Mouse (Mus musculus): ENCODE data around the gene Pou2f2.
A peak's percentile ranks its signal among the peaks of the same experiment; 100 is the strongest.

Pou2f2 gene

DNA sequence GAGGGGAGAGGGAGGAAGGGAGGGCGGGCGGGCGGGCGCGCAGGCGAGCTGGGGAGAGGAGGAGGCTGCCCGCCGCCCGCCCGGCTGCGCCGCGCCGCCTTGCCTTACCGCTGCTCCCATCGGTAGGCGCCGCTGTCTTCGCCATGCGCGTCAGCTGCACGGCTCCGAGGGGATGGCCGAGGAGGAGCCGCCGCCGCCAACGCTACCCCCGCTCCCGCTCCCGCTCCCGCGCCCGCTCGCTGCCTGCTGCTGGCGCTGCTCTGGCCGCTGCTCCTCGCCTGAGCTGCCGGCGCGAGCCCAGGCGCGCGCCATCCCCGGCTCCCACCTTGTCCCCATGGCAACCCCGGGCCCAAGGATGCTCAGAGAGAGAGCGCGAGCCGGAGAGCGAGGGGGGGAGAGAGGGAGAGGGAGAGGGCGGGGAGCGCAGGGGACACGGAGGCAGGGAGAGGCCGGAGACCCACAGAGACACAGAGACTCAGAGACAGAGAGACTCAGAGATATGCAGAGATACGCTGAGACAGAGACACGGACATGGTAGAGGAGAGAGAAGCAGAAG lies at the start of gene Pou2f2:
Gene Pou2f2, minus strand, starts transcription at position 121 of the 556 bp plus-strand sequence.
- peak; percentile 87 for DNase-seq

DNA sequence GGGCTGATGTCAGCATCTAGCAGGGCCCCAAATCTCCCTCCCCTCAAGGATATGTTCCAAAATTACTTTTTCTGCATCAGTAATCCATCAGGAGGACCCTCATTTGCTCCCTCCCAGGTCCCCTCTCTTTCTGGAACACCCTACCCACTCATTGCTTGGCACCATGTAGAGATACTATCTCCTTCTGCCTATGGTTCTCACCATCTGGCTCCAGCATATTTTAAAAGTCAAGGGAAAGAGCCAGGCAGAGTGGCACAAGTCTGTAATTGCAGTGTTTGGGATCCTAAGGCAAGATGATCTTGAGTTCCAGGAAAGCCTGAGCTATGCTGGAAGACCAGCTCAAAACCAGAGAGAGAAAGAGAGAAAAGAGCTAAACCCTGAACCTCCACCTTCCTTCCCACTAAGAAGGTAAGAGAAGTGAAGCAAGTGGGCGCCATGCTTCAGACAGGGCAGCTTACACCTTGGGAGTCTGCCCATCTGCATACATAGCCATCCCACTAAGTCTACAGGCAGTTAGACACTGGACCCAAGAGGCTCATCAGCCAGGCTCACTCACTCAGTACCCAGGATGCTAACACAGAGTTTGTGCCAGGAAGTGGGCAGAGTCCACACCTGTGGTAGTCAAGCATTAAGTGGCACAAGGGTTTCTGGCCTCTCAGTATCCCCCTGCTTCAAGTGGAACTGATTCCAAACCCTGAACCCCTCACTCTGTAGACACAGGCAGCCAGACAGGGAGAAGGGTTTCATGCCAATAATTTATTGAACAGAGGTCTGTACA lies 48.2 kb upstream of the Pou2f2 start:
- no peak for DNase-seq

DNA sequence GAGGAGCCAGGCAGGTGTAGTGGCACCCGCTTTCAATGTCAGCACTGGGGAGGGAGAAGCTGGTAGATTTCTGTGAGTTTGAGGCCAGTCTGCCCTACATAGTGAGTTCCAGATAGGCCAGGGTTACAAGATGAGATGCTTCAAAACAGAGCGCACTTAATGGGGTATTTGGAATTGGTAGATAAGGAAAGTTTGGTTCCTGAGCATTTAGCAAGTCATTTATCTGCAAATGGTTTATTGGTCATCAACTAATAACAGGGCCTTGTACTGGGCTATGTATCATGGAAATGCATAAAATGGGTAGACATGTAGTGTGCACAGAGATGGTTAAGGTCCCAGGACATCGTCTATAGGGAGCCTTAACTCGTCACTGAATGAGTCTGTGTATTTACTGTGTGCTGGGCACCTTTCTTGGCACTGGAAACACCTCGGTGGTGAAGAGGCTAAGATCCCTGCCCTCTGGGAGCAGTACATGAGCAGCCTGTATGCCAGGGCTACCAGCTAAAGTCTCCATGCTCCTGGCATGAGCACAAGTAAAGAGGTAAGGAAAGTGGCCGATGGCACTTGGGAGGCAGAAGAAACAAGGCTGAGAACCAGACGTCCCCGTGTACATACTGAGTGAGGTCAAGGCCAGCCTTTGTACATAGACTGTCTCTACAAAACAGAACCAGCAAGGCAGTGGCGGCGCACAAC lies 42.9 kb upstream of the Pou2f2 start:
- no peak for DNase-seq

DNA sequence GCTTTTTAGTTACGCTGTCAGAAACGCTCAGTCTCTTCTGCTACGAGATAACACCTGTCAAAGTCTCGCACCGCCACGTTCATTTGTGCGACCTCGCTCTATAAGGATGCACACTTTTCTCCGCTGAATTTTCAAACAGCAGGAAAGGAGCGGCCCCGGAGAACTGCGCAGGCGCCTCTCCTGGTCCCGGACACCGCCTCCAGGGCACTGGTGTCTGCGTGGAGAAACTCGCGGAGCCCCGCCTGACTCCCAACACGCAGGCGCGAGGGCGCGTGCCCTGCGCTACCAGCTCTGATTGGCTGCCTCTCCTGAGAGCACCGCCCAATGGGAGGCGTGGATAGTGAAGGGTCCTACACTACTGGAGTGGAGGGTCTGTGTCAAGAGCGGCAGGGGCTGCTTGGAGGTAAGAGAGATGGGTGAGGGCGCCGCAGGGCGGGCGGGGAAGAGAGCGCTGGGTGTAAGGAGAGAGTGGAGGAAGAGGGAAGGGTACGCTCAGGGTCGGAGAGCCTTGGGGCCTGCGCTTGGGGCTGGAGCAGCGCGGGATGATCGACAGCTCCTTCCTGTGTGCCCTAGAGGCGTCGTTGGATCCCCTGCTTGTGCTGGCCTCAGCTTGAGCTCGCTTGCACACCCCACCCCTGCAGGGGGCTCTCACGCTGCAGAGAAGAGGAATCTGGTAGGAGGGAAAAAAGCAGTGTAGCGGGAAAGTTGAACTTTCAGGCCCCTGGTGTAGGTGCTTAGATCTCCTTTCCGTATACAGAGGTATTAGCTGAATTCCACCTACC lies 41.8 kb upstream of the Pou2f2 start, which contains the start of gene Zfp526:
Gene Zfp526, plus strand, starts transcription at position 324 of the 782 bp plus-strand sequence.
- peak; percentile 97 for DNase-seq

DNA sequence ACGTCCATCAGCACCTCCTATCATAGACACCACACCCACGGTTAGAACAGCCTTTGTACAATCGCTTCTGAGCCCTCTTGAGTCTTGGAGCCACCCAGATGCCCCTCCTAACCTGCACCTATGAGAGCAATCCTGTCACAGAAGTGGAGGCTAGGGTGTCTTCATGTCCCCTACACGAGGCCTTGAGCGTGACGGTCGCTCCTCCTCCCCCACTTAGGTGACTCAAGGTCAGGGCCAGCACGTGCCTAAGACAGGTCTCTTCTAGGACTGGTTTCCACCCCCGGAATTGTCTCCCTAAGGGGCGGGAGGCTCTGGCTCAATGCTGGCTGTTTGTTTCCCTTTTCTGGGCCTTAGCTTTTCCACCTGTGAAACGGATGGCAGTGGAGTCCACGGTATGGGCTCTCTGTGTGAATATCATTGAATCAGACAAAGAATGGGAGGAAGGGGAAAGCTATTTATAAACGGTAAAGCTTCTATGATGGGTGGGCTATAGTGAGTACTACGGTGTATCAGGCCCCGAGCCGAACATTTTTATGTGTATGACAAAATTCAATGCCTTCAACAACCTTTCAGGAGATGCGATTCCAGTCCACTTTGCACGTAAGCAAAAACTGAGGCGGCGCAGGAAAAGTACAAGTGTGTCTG lies 41.1 kb upstream of the Pou2f2 start, which contains the start of gene Dedd2:
Gene Dedd2, minus strand, starts transcription at position 159 of the 645 bp plus-strand sequence.
- DNase-seq, result no peak

DNA sequence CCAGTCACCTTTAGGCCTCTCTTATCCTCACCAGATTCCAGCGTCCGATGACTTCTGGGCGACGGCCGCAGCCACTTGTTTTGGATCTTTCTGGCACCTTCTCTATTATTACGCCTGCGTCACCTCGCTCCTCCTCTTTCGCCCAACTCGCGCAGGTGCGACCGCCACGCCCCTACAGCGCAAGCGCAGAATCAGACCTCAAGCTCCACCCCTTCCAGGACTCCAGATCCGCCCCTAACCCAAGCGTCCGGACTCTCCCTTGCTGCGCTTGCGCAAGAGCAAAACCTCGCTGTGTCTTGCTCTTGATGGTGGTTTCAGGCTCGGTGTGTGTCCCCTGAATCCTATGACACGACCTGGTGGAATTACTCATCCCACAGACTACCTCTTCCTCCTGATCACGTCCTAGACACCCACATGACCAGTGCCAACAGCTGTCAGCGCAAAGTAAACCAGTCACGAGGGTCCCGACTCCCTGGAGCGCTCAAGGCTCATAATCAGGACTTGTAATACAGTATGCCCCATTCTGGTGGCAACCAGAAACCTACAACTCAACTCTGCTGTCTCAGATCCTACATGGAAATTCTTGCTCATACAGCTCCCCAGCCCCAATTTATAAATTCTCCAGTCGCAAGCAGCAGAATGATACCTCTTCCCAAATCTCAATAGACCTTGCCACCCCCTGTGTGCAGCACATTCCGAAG lies 40.4 kb upstream of the Pou2f2 start:
- DNase-seq, result peak; percentile 96

DNA sequence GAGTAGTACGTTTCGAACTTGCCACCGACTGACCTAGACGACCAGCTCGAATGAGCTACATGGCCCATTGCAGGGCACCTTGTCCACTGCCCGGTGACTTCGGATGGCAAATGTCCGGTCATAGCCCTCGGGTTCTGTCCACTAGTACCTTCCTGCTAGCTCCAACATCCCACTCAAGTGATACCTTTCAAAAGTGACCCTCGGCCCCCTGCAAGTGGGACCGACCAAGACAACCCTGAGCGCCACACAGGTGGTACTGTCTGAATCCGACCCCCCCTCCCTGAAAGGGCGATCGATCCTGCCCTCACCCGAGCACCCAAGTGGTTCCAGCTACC lies 39.9 kb upstream of the Pou2f2 start:
- DNase-seq, result no peak

DNA sequence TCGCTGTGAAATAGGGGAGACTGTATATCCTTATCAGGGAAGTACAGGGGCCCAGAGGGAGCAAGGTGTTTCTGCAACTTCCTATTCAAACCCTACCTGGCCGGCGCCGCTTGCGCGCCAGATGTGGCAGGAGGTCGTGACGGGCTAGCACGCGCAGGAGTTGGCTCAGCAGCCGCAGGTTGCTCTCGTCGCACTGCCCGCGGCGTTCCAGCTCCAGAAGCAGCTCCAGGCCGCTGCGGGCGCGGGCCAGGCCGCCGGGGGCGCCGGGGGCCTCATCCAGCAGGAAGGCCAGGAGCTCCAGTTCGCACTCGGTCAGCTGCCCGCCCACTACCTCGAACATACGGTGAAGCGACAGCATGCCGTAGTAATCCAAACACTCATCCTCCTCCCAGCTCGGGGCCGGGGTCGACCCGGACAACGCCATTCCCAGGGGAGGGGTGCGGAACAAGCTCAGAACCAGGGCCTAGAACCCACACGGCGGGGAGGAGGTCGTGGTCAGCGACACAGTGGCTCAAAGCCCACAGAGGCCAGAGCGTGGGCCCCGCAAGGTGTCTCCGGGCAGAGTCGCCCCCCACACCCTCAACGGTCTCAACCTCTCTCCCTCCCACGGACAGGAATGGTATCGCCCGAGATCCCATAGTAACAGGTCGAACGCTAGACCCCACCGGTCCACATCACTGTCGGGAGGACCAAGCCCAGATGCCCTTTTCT lies 39.3 kb upstream of the Pou2f2 start:
- DNase-seq, result peak; percentile 83

DNA sequence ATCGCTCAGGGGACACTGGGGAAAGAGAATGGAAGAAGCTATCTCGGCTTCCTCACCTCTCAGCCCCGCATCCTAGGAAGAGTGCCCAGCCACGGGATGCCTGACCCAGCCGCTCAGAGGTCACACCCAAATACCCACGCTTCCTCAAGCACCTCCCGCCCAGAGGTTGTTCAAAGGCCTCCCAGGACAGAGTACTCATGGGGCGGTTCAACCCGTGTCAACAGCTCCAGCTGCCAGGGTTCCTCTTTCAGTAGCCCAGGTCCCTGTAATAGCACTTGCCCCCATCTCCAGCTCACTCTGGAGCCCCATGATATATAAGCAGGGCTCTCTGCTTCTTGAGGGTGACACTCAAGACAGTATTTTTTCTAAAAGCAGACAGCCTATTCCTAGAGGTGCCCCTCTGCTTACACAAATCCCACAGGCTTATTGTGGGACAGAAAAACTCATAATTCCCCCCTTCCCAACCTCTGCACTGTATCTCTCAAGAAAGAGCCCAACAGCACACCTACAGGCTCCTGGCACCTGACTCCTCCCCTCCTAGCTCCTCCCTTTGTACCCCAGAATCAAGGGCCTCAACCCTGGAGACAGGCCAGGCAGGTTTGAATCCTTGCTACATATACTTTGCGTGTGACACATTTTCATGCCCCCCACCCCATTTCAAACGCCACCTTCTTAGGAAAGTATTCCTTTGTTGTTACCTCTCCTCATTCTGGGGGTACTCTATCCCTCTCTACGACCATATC lies 38.3 kb upstream of the Pou2f2 start:
- DNase-seq, result no peak

DNA sequence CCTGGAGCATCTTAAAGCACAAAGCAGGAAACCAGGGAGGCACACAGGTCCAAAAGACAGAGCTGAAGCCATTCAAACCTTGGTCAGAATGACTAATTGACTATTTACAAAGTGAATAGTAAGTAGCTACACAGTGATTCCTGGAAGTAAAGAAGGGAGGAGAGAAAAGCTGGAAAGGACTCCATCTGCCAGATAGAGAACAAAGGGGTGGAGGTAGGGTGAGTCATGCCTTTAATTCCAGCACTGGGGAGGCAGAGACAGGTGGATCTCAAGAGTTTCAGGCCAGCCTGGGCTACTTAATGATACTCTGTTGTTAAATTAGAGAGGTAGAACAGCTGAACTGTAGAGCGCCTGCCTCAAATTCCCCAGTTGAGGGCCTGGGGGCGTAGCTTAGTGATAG lies 34.6 kb upstream of the Pou2f2 start:
- no peak for DNase-seq

DNA sequence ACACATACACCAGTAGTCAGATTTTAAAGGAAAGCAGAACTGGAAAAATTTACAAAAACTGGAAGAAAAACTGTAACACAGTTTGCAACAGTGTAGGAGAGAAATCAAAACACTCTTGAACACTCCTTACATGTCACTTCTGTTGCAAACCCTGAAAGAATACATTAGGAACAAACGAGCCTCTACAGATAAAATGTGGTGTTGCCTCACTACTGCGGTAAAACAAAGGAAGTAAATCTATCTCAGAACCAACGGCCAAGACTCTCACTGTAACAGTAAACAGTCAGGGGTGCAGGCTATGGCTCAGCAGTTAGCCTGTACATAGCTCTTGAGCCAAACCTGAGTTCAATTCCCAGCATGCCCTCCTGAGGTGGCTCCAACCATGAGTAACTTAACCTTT lies 33.6 kb upstream of the Pou2f2 start:
- DNase-seq, result no peak

DNA sequence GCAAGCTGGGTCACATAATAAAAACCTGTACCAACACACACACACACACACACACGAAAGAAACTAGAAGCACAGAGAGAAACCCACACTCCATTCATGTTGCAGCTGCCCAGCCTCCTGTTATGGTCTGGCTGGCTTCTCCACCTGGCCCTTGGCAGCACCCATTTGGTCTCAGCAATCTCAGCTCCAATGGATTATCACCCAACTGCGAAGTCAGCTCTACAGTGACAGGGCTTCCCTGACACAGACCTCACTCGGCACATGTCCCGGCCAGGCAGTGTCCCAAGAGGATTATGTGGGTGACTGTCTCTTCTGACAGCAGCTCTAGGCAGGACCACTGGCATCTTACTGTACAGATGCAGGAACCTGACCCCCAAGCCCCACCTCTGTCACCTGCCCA lies 31.0 kb upstream of the Pou2f2 start:
- no peak for DNase-seq

DNA sequence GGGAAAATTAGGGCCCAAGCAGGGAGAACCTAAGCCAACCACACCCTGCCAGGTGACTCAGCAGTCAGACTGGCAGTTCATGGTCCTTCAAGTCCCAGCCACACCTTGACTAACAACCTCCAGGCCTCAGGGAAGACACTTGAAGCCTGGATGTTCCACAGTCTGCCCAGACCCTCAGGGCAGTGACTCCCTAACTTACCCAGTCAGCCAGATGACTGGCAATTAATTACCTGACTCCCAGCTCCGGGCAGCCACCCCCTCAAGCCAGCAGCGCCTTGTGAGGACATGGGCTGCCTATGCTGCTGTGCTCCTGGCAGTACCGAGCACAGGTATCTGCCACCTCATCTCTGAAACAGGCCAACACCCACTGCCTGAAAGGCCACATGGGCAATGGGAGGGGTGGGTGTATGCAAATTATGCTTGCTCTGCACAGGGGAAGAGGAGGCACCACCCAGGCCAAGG lies 29.7 kb upstream of the Pou2f2 start:
- no peak for DNase-seq

DNA sequence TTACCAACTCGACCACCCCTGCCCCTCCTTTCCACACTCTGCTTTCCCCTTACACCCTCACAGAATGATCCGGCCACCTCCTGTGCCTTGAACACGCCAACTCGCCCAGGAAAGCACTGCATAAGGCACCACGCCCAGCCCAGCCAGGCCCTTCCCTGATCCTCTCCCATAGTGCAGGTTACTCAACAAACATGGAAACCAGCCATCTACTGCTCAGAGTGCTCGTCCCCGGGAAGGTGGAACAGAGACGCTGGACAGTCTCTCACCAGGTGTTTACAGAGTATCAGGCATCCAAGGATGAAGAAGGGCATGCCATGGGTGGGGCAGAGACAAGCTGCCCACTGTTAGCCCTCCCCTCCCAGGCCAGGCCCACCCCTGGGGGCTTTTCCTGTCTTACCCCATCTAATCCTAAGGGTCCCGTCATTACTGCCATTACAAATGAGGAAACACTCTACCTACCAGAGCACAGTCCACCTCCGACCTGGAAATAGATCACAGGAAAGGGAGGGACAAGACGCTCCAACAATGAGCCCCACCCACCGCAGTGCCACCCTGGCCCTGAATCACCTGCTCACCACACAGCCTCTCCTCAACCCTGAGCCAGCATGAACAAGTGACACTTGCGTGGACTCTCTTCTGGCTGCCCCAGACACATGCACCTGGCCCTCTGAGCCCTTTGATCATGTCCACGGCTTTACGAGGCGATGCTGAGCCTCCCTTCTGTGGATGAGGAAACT lies 26.7 kb upstream of the Pou2f2 start:
- DNase-seq, result no peak

DNA sequence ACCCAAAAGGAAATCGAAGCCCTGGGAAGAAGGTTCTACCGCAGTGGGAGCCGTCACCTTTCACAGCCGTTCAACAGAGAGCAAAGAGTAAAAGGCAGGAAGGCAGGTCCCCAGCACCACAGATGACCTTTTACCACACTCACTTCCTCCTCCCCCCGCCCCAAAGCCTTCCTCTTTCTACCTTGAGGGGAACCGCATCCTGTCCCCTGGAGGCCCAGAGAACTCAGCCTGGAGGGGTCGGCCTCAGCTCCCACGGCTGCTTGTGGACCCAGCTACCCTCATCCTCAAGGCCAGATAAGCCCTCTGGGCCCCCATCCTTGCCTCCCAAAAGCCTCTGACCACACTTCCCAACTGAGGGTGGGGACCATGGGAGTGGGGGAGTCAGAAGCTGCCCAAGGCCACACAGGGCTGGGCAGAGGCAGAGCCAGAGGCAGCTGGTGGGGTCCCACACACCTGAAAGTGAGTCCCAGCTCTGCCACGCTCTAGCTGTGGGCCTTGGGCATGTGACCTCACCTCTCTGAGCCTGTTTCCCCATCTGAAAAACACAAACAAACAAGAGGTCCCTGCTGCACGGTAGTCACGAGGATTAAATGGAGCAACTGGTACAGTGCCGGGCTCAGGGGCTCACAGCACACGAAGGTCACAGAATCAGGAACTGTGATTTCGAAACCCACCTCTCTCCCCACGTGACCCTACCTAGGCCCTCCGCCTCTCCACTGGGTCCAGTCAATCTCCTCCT lies 26.0 kb upstream of the Pou2f2 start:
- DNase-seq, result peak; percentile 79

DNA sequence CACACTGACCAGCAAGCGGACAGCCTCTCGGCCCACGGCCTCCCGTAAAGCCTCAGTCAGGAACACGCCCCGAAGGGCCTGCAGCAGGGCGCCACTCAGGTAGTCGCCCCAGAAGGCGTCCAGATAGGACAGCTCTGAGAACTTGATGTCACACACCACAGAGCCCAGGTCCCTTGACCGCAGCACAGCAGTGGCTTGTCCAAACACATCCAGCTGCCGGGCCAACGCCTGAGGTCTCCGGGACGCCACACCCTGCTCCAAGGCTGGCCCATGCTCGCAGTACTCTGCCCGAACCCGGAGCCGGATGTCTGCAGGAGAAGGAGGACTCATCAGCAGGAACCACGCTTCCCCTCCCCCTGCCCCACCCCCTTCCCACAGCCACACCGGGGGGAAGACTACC lies 24.1 kb upstream of the Pou2f2 start:
- no peak for DNase-seq

DNA sequence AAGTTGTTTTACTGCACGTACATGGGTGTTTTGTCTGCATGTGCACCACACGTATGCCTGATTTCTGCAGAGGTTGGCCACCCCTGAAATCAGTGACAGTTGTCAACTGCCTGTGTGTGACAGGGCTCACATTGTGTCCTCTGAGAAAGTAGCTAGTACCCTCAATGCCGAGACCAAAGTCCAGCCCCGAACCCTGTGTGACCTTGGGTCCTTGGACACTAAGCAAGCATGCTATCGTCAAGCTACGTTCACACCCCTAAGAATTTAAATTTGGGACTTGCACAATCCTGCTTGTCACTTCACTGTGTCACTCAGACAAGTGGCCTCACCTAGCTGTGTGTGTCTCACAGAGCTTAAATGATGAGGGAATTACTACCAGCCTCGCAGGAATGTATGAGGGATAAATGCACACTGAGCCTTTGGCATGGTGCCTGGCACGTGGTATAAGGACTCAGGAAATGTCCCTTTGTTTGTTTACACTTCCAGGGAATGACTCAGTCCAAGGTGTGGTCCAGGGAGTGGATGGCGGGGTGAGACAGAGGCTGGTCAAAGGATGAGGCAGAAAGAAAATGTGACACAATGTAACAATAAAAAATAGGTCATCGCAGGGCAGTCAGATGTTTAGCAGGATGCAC lies 18.0 kb upstream of the Pou2f2 start:
- DNase-seq, result no peak

DNA sequence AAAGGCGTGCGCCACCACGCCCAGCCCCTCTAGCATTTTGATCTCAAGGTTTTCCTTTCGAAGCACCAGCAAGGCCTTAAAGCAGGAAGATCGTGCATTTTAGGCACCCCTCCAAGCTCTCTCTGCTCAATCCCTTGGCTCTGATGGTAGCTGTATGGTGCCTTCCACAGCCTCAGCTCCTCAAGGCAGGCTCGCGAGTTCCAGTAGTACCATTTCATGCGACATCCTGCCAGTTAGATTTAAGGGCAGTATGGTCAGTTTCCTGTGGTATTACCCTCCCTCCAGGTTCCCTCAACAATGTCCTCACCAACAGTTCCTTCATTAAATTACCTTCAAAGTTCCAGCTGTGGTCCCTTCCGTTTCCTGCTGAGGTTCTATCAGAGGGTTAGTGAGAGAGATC lies 16.6 kb upstream of the Pou2f2 start:
- no peak for DNase-seq

DNA sequence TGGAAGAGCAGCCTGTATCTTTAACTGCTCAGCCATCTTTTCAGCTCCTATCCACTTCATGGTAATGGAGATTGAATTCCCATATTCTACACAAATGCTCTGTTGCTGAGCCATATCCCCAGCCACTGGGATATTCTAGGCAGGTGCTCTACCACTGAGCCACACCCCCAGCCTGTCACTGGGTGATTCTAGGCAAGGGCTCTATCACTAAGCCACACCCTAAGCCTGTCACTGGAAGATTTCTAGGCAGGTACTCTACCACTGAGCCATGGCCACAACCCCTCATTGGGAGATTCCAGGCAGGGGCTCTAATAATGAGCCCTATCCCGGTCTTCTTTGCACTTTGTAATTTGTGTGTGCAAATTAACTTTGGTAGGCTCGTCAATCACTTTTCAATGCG lies 15.6 kb upstream of the Pou2f2 start:
- DNase-seq, result no peak
